Mouse (Mus musculus) right cerebral cortex, postnatal 36 days (tissue): Measurements from ENCODE around the gene Gm45261.
A peak's percentile ranks its signal among the peaks of the same experiment; 100 is the strongest.

Experiments used
- DNase-seq, 2 experiments: peaks; one replicate each; pipeline ENCODE4 v3.0.0; 2022; ENCODE audit warnings: low spot score in 2 of 2, mixed read lengths in 1 of 2

The Gm45261 gene

DNA sequence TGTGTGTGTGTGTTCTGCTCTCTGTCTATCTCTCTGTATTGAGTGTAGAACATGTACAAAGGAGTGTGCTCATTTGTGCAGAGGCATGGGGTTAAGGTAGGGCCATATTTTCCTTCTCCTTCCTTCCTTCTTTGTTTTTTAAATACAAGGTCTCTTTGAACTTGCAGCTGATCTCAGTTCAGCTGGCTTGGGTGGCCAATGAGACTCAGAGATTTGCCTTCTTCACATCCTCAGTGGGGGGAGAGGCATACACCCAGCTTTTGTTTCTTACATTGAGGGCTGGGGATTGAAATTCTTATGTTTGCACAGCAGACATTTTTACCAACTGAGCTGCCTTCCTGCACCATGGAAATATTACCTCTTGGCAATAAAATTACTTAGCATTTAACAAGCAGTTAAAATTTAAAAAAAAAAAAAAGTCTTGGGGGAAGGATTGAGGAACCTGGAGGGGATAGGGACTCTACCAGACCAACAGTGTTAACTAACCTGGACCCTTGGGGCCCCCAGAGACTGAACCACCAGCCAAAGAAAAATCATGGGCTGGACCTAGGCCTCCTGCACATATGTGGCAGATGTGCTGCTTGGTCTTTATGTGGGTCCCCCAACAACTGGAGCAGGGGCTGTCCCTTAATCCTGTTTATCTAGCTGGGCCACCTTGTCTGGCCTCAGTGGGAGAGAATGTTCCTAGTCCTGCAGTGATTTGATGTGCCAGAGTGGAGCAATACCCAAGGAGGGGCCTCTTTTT lies 50.8 kb downstream of the Gm45261 start:
- no peak for DNase-seq

DNA sequence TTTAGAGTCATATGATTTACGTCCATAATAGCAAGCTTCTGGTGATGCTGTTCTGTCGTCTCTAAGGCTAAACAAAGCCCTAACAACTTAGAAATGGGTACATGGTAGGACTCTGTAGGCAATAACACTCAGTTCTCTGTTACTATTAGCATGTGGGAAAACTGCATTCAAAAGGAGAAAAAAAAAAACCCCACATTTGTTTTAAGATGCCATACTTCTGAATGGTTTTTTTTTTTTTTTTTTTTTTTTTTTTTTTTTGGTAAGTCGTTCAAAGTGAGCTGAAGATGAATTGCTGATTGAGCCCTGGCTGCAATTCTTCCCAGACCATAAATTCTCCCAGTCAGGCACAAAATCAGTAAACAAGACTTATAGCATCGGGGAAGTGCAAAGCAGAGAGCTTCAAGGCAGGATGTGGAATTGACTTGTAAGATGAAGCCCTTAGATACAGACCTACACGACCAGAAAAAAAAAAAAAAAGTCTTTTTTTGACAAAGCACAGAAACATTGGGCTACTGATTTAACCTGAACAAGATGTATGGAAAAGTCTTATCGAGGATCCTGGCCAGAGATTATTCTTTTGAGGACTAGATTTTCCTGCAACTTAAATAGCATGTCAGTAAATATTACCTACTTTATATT lies 51.7 kb downstream of the Gm45261 start:
- no peak for DNase-seq

DNA sequence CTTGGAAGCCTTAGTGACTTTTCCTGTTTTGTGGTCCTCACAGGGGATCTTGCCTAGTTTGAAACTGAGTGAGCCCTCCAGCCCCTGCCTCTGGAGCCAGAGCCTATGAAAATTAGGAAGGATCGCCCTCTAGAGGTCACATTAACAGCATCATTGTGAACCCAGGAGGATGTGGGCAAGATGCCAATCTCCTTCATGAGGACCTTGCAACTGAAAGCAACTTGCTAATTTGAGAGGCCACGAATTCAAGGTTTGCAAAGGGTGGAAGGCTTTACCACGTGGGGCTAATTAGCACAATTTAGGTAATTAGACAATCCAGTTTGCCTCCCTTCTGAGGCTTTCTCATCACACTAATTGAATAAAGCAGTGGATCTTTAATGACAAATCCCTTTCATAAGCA lies 52.7 kb downstream of the Gm45261 start:
- peak; percentile 22 to 31 for DNase-seq

DNA sequence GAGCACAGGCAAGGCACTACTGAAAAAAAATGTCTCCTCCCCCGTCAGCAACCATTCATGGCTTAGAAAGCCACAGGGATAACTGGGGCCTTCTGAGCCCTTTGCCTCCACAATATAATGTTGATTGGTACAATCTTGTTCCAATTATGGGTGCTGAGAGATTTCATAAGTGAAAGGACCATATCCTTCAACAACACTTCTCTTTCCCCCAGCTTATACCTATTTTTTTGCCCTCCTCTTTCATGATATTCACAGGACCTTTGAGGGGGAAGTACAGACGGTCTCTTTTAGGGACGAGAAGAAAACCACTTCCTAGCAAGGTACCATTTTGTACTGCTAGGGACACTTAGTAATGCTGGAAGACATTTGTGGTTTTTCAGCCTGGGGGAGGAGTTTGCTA lies 57.1 kb downstream of the Gm45261 start:
- no peak for DNase-seq

DNA sequence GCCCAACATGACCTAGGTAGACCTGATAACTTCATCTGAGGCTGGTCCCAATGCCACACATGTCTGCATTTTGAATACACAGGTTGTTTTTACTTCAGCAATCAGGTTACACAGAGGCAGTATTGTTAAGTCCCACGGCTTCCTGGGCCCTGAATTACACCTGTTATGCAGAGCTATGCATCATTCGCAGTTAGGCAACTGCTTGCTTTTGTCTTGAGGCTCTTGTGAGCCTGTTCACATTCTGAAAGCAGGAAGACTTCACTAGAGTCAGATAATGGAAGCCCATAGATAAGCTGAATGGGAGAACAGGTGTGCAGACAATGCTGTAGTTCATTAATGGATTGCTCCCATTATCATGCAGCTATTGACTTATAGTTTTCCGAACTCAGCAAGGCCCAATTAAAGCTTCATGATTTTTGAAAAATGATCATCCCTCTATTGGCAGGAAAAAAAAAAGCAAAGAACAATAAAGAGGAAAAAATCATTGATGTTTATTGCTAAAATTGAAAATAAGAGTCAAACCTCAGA lies 57.8 kb downstream of the Gm45261 start:
- no peak for DNase-seq

DNA sequence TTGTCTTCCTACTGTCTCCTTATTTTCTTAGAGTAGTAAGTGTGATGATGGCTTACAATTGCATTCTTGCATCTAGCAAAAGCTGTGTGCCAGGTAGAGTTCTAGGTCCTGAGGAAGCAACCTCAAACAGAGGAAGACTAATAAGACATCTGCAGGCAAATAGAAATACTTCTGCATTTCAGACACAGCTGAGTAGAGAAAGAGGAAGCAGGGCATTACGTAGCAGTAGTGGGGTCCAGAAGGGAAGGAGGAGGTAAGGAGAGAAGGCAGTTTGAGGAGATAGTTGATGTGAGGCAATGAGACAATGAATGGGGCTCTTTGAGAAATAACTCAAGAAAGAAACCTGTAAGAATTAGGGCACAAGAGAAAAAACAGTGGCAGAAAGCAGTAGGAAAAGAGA lies 59.3 kb downstream of the Gm45261 start:
- no peak for DNase-seq
